Mouse (Mus musculus) E14TG2a.4 (cell line): Measurements from ENCODE around the gene Dock10.

Experiments
- CTCF ChIP-seq: conservative IDR thresholded peaks from 2 replicates; pipeline ENCODE4 v1.5.1; 2014; ENCODE audit warnings: low read length
- NANOG ChIP-seq: IDR thresholded peaks from 2 replicates; pipeline ENCODE4 v1.6.1; 2014; ENCODE audit warnings: borderline replicate concordance, low read length, mixed read lengths
- POU5F1 ChIP-seq: IDR thresholded peaks from 2 replicates; pipeline ENCODE4 v1.6.1; 2014; ENCODE audit warnings: low read length, borderline replicate concordance

DNA sequence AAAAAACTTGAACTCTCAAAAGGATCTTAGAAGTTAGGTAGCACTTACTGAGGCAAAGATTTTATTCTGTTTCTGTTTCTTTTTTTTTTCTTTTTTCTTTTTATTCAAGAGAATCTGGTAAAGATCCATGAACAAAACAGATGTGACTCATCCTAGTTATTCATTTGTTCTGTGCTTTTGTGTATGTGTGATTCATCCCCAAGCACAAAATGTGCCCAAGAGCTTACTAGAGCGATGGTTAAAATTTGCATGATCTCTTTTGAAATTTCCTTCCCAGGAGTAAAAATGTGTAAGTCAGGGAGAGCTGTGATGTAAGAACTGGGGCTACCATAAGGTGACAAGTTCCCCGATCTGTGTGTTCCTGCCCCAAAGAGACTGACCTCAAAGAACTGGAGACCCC, 155.2 kb downstream of the Dock10 start:
- no peak for TF ChIP-seq CTCF
- no peak for TF ChIP-seq POU5F1
- TF ChIP-seq NANOG, result no peak
